Mouse (Mus musculus): ENCODE measurements around the gene Hpd. TPM values are rescaled to one million over a fixed set of nuclear protein-coding genes. Genes with fewer than 3 reads are reported as not detected.

The Hpd gene
- polyA plus RNA-seq, 1 experiment from 2014 or later = not detected

DNA sequence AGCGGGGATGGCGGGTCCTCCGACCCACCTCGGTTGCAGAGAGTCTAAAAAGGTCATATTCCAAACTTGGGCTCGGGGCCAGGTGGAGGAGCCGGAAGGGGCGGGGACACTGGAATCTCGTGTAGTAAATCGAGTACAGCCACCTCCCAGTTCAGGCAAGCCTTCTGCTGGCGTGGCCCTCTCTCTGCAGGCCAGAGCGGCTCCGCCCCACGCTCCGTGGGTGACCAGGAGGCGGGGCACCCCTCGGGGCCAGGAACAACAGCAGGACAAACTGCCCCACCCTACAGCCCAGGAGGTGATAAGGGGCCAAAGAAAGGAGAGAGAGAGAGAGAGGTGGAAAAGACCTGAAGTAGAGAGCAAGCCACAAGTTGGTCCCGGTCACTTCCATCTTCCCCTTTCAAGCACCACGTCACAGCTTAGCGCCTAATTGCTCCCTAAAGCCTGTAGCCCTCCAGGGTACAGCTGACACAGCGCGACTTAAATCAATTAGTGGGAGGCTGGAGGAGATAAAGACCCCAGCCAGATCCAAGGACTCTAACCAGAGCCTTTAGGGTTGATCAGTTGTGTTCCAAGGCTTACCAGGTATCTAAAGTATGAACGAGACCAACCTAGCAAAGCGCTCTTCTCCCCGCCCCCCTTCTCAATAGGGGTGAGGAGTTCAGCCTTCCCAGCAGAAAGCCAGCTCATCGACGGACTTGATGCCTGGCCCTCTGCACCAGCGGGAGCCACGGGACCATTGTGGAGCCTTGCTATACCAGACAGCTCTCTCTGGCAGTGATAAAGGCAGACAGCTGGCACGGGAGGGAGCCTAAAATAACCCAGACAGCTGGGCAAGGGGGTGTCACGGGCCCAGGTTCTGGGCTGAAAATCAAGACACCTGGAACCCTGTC lies 46.8 kb downstream of the Hpd start:
- peaks cover 59% of the 10 kb centered on the region for H3K4me1 ChIP-seq (ENCODE audit: control insufficient read depth, insufficient read depth, low read depth, low read length)
- no peaks in the 10 kb centered on the region for H3K36me3 ChIP-seq (ENCODE audit: control insufficient read depth, insufficient read depth, low read length)
- peak overlapping the region; percentile 91 for H3K4me3 ChIP-seq (ENCODE audit: low read length)
- peak overlapping the region; percentile 98 for H3K9ac ChIP-seq (ENCODE audit: low read depth, low read length)
- H3K9me3 ChIP-seq (ENCODE audit: control insufficient read depth, low read length) = no peaks in the 10 kb centered on the region
- H3K27ac ChIP-seq (ENCODE audit: low read depth, low read length) = peak overlapping the region; percentile 100
- 2% methylated on average over 30 of the region's 30 CpGs for WGBS
- ATAC-seq = no peak
- H3K4me2 ChIP-seq (ENCODE audit: low read length) = peak overlapping the region; percentile 97
- H3K27me3 ChIP-seq (replicated peaks; ENCODE audit: control insufficient read depth, insufficient read depth, low read length) = no peaks in the 10 kb centered on the region

DNA sequence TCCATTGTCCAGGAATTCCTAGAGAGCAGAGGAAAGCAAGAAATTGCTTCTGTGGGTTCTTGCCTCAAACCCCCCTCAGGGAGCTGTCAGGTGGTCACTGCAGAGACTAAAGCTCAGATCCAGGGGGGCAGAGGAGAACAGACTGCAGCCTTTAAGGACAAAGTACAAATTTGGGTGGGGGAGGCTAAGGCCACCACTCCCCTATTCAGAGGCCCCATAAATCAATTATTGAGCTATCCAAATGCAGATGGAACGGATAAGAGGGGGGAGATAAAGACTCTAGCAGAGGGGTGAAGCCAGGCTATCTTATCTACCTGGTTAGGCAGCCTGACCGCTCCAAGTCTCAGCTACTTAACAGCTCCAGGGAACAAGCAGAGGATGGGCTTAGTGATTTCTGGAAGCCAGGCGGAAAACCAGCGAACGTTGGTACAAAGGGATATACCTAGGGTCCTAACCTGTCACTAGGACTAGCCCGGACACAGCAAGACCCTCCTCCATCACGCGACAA lies 47.6 kb downstream of the Hpd start:
- no peak for ATAC-seq
- no peaks in the 10 kb centered on the region for H3K36me3 ChIP-seq (ENCODE audit: control insufficient read depth, insufficient read depth, low read length)
- H3K9ac ChIP-seq (ENCODE audit: low read depth, low read length) = peak overlapping the region; percentile 98
- peaks cover 59% of the 10 kb centered on the region for H3K4me1 ChIP-seq (ENCODE audit: control insufficient read depth, insufficient read depth, low read depth, low read length)
- no peaks in the 10 kb centered on the region for H3K27me3 ChIP-seq (replicated peaks; ENCODE audit: control insufficient read depth, insufficient read depth, low read length)
- peak overlapping the region; percentile 91 for H3K4me3 ChIP-seq (ENCODE audit: low read length)
- H3K4me2 ChIP-seq (ENCODE audit: low read length) = peak overlapping the region; percentile 97
- WGBS = 11% methylated on average over 8 of the region's 8 CpGs
- H3K27ac ChIP-seq (ENCODE audit: low read depth, low read length) = peak overlapping the region; percentile 51
- no peaks in the 10 kb centered on the region for H3K9me3 ChIP-seq (ENCODE audit: control insufficient read depth, low read length)

DNA sequence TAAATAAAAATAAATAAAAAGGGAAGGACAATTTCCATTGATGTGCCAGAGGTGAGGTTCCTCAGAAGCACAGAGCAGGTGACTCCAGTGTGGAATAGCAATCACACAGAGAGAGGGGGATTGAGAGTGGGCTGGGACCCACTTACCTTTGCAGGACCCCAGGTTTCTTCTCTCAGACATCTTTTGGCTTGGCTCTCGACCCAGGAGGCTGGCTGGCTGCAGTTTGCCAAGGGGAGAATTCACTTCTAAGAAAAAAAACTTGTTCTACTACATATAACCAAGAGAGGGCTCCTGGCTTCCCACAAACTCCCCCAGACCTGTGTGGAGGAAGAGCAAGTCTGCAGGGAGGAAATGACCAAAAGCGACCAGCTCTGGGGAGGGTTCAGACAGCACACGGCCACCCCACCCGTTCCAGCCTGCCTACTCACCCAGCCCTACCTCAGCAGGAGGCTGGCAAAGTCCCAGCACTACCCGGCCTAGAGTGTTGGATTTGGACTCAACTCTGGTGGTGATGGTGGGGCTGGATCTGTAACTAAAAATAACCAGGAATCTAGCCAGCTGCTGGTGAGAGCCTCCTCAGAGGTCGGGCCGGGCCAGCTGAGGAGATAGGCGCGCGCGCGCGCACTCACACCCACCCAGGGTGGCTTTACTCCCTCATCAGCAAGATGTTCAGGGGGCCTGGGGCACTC lies 48.2 kb downstream of the Hpd start:
- no peaks in the 10 kb centered on the region for H3K36me3 ChIP-seq (ENCODE audit: control insufficient read depth, insufficient read depth, low read length)
- H3K27me3 ChIP-seq (replicated peaks; ENCODE audit: control insufficient read depth, insufficient read depth, low read length) = no peaks in the 10 kb centered on the region
- H3K27ac ChIP-seq (ENCODE audit: low read depth, low read length) = peak overlapping the region; percentile 51
- peaks cover 59% of the 10 kb centered on the region for H3K4me1 ChIP-seq (ENCODE audit: control insufficient read depth, insufficient read depth, low read depth, low read length)
- peak overlapping the region; percentile 98 for H3K9ac ChIP-seq (ENCODE audit: low read depth, low read length)
- H3K4me3 ChIP-seq (ENCODE audit: low read length) = peak overlapping the region; percentile 91
- H3K9me3 ChIP-seq (ENCODE audit: control insufficient read depth, low read length) = no peaks in the 10 kb centered on the region
- no peak for ATAC-seq
- 9% methylated on average over 13 of the region's 13 CpGs for WGBS
- peak overlapping the region; percentile 97 for H3K4me2 ChIP-seq (ENCODE audit: low read length)

DNA sequence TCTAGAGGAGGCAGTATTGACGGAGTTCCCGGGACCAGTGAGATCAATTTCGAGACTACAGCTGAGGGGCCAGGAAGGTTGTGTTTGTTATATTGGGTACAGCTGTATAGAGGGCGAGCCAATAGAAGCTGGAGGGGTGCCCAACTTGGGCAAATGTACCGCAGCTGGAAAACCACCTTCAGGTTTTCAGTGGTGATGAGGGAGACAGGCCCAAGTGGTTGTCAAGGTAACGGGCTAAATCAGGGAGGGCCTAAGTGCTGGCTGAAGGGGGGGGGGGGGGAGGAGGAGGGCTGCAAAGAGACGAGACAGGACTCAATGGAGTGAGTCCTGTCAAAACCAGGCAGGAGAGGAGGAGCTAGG lies 48.8 kb downstream of the Hpd start:
- no peaks in the 10 kb centered on the region for H3K36me3 ChIP-seq (ENCODE audit: control insufficient read depth, insufficient read depth, low read length)
- no peak overlapping the region for H3K9ac ChIP-seq (ENCODE audit: low read depth, low read length)
- 8% methylated on average over 7 of the region's 7 CpGs for WGBS

DNA sequence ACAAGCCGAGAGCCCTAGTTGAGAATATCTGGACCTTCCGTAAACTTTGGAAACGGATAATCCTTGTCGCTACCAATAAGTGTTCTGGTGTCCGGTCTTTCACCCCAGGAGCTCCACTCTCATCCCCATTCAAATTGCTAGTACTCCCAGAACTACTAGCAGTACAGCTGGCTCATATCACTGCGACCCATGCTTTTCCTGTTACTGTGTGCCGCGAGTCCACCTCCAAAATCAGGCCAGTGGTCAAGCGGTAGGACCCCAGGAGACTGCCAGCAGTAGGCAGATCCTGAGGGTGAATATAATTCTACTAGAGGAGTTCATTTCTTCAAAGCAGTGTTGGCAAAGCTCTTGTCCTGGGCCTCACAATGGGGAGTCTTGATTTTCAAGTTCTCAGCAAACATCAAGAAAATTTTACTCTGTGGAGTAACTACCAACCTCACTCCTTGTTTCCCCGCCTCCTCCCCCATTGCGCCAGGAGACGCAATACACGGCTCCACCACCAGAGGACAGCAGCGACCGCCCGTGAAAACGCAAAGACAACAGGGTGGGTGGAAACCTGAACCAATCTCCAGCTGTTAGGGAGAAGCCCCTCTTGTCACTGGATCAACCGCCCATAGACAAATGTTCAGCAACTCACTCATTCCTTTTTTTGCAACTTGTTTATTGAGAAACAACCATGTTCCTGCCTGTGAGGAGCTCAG lies 49.3 kb downstream of the Hpd start:
- Histone ChIP-seq H3K27ac (ENCODE audit: low read depth, low read length) (peak overlapping the region; percentile 73), H3K4me3 (ENCODE audit: low read length) (peak overlapping the region; percentile 49), H3K27me3 (replicated peaks; ENCODE audit: control insufficient read depth, insufficient read depth, low read length) (no peaks in the 10 kb centered on the region), H3K36me3 (ENCODE audit: control insufficient read depth, insufficient read depth, low read length) (peaks cover 2% of the 10 kb centered on the region; the same call in 1 of the 2 replicates), H3K9me3 (ENCODE audit: control insufficient read depth, low read length) (no peaks in the 10 kb centered on the region), H3K4me1 (ENCODE audit: control insufficient read depth, insufficient read depth, low read depth, low read length) (peaks cover 59% of the 10 kb centered on the region), H3K4me2 (ENCODE audit: low read length) (peak overlapping the region; percentile 75), H3K9ac (ENCODE audit: low read depth, low read length) (no peak overlapping the region; the same call in 1 of the 2 replicates)
- ATAC-seq = no peak
- 22% methylated on average over 18 of the region's 18 CpGs for WGBS

More for the DNA sequence above, 48.8 kb downstream of the Hpd start:
- Histone ChIP-seq H3K27me3 (replicated peaks; ENCODE audit: control insufficient read depth, insufficient read depth, low read length) (no peaks in the 10 kb centered on the region), H3K4me3 (ENCODE audit: low read length) (peak overlapping the region; percentile 7), H3K9me3 (ENCODE audit: control insufficient read depth, low read length) (no peaks in the 10 kb centered on the region), H3K27ac (ENCODE audit: low read depth, low read length) (peak overlapping the region; percentile 73), H3K4me1 (ENCODE audit: control insufficient read depth, insufficient read depth, low read depth, low read length) (peaks cover 59% of the 10 kb centered on the region), H3K4me2 (ENCODE audit: low read length) (peak overlapping the region; percentile 34)
- ATAC-seq = no peak

DNA sequence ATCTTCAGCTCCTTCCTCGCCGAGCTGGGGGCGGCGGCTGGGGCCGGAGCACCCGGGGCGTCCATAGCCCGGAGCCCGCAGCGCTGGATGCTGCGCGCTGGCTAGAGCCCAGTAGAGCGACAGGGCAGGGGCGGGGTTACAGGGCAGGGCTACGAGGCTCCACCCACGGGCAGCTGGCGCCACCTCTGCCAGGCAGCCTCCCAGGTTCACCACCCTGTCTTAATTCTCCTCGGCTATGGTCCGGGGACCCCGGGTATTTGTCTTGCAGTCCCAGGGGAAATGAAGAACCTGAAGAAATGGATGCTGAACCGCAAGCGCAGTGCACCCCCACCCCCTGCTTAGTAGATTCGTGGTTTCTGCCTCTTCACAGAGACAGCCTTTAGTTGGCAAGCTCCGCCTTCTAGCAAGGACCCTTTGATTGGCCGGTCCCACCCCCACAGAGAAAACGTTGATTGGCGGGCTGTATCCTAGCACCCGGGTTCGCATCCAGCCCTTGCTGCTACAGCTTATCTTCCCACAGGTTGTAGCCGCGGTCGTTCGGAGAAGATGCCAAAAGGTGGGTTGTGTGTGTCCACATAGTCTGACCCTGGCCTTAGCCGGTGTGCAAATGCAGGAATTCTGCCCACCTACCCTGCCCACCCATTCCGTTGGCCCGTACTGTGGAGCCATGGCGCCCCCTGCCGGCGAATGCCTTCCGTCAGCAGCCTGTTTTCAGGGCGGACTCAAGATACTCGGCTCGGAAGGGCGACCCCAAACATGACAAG lies 50.0 kb downstream of the Hpd start, which contains the start of gene Rhof:
Rhof (minus strand) TSS at position 385 of the 764 bp plus-strand sequence.
- H3K9me3 ChIP-seq (ENCODE audit: control insufficient read depth, low read length) = no peaks in the 10 kb centered on the region
- peak within 1 kb of the TSS; percentile 75 for H3K9ac ChIP-seq (ENCODE audit: low read depth, low read length)
- H3K4me2 ChIP-seq (ENCODE audit: low read length) = peak within 1 kb of the TSS; percentile 75
- peaks cover 55% of the 10 kb centered on the region for H3K4me1 ChIP-seq (ENCODE audit: control insufficient read depth, insufficient read depth, low read depth, low read length)
- peak within 1 kb of the TSS; percentile 73 for H3K27ac ChIP-seq (ENCODE audit: low read depth, low read length)
- H3K36me3 ChIP-seq (ENCODE audit: control insufficient read depth, insufficient read depth, low read length) = peaks cover 2% of the 10 kb centered on the region; the same call in 1 of the 2 replicates
- ATAC-seq = peak; percentile 71
- H3K27me3 ChIP-seq (replicated peaks; ENCODE audit: control insufficient read depth, insufficient read depth, low read length) = no peaks in the 10 kb centered on the region
- peak within 1 kb of the TSS; percentile 49 for H3K4me3 ChIP-seq (ENCODE audit: low read length)
- WGBS = 2% methylated on average over 44 of the region's 44 CpGs

DNA sequence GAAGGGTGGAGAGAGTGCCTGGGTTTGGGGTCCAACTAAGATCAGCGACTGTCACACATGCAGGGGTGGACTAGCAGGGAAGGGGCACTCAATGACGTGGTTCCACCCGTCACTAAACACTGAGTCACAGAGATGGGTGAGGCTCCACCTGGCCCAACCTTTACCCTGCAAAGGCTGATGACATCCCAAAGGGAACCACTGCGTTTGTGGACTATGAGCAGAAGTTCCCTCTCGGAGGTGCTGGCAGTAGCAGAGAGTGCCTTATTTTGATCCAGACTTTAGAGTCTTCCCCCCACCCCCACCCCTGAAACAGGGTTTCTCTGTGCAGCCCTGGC lies 51.7 kb downstream of the Hpd start:
- H3K4me2 ChIP-seq (ENCODE audit: low read length) = no peak overlapping the region
- no peak overlapping the region for H3K4me3 ChIP-seq (ENCODE audit: low read length)
- 88% methylated on average over 5 of the region's 5 CpGs for WGBS
- no peaks in the 10 kb centered on the region for H3K9me3 ChIP-seq (ENCODE audit: control insufficient read depth, low read length)
- no peak overlapping the region for H3K27ac ChIP-seq (ENCODE audit: low read depth, low read length)
- no peaks in the 10 kb centered on the region for H3K27me3 ChIP-seq (replicated peaks; ENCODE audit: control insufficient read depth, insufficient read depth, low read length)
- H3K9ac ChIP-seq (ENCODE audit: low read depth, low read length) = no peak overlapping the region
- peaks cover 38% of the 10 kb centered on the region for H3K4me1 ChIP-seq (ENCODE audit: control insufficient read depth, insufficient read depth, low read depth, low read length)
- peaks cover 2% of the 10 kb centered on the region; the same call in 1 of the 2 replicates for H3K36me3 ChIP-seq (ENCODE audit: control insufficient read depth, insufficient read depth, low read length)
- ATAC-seq = no peak

DNA sequence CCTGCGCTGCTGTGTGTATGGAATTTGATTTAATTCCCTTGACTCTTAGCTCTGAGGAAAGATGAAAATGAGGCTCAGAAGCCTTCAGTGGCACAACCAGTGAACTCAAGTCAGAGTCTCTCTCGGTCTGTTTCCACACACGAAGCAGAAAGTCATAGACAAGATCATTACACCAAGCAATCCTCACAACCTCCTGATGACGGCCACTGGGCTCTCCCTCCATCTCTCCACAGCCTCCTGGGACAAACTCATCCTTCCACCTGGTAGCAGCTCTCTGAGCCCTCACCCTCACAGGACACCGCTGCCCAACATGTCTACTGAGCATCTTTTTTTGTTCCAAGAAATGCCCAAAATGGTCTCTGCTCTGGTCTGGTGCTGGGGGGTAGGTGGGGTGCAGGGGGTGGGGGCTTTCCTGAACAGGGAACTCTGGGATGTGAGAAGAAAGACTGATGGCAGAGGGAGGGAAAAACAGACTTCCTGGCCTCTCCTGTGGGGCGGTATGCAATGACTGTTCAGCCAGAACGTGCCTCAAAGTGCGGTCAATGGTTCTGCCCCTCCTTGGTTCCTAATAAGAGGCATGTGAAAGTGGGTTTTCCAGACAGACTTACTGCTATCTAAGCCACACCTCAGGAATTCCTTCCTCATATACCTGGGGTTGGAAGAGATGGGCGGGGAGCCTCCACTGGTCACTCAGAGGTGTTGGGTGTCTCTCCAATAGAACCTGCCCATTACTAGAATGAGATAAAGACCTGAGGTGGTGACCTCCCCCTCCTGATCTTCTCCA lies 52.3 kb downstream of the Hpd start:
- Histone ChIP-seq H3K4me1 (ENCODE audit: control insufficient read depth, insufficient read depth, low read depth, low read length) (peaks cover 33% of the 10 kb centered on the region), H3K36me3 (ENCODE audit: control insufficient read depth, insufficient read depth, low read length) (peaks cover 2% of the 10 kb centered on the region; the same call in 1 of the 2 replicates), H3K4me2 (ENCODE audit: low read length) (no peak overlapping the region), H3K4me3 (ENCODE audit: low read length) (no peak overlapping the region), H3K27ac (ENCODE audit: low read depth, low read length) (no peak overlapping the region), H3K9me3 (ENCODE audit: control insufficient read depth, low read length) (no peaks in the 10 kb centered on the region), H3K27me3 (replicated peaks; ENCODE audit: control insufficient read depth, insufficient read depth, low read length) (no peaks in the 10 kb centered on the region), H3K9ac (ENCODE audit: low read depth, low read length) (no peak overlapping the region)
- no peak for ATAC-seq
- 83% methylated on average over 9 of the region's 9 CpGs for WGBS
